Mouse (Mus musculus) ES-E14 (cell line): Measurements from ENCODE around the gene Alk. TPM values are rescaled to one million over a fixed set of nuclear protein-coding genes. Genes with fewer than 3 reads are reported as not detected.

ENCODE experiments used
- DNase-seq: peaks from one replicate; pipeline ENCODE4 v3.0.0-alpha.2; 2013; ENCODE audit warnings: low read depth, low spot score
- H3K27ac ChIP-seq: 2 replicates; pipeline ENCODE4 v1.5.1; 2012; ENCODE audit warnings: low read depth, mild to moderate bottlenecking, low read length, moderate library complexity, mixed read lengths; ENCODE audit not compliant: poor library complexity, insufficient read depth, severe bottlenecking
- H3K36me3 ChIP-seq: 2 replicates; pipeline ENCODE4 v1.6.1; 2012; ENCODE audit warnings: mild to moderate bottlenecking, low read length, moderate library complexity, mixed read lengths; ENCODE audit not compliant: control insufficient read depth, poor library complexity, insufficient read depth, severe bottlenecking
- H3K4me1 ChIP-seq, 2 experiments: fragments of 150-350 bp in 1 of 2; sonication (generic) in 1 of 2; 2 replicates each; pipeline ENCODE4 v1.6.1; 2012; ENCODE audit warnings: low read length in 2 of 2, mild to moderate bottlenecking in 1 of 2, mixed read lengths in 1 of 2; ENCODE audit not compliant: control insufficient read depth in 2 of 2, insufficient read depth in 2 of 2, poor library complexity in 1 of 2
- H3K4me3 ChIP-seq, 2 experiments: fragments of 150-350 bp in 1 of 2; sonication (generic) in 1 of 2; 2 replicates each; pipeline ENCODE4 v1.5.1; 2012; ENCODE audit warnings: low read length in 2 of 2, low read depth in 1 of 2, mild to moderate bottlenecking in 1 of 2, mixed read lengths in 1 of 2; ENCODE audit not compliant: insufficient read depth in 1 of 2, poor library complexity in 1 of 2, severe bottlenecking in 1 of 2
- H3K9ac ChIP-seq: 2 replicates; pipeline ENCODE4 v1.6.1; 2012; ENCODE audit warnings: low read depth, mild to moderate bottlenecking, low read length, mixed read lengths; ENCODE audit not compliant: poor library complexity, insufficient read depth, severe bottlenecking
- H3K9me3 ChIP-seq: fragments of 150-350 bp; sonication (generic); 2 replicates; pipeline ENCODE4 v1.6.1; 2012; ENCODE audit warnings: low read depth, mild to moderate bottlenecking, low read length; ENCODE audit not compliant: control insufficient read depth, insufficient read depth
- CHD2 ChIP-seq: IDR thresholded peaks from 2 replicates; pipeline ENCODE4 v1.6.1; 2014; ENCODE audit warnings: mild to moderate bottlenecking, low read depth, low read length, inconsistent platforms
- HCFC1 ChIP-seq: IDR thresholded peaks from 2 replicates; pipeline ENCODE4 v1.6.1; 2012; ENCODE audit warnings: low read length, inconsistent platforms, borderline replicate concordance; ENCODE audit not compliant: insufficient read depth
- MAFK ChIP-seq: IDR thresholded peaks from 2 replicates; pipeline ENCODE4 v1.6.1; 2014; ENCODE audit warnings: mild to moderate bottlenecking, low read depth, low read length, inconsistent platforms; ENCODE audit not compliant: insufficient read depth
- ZC3H11A ChIP-seq: IDR thresholded peaks from 2 replicates; pipeline ENCODE4 v1.6.1; 2012; ENCODE audit warnings: low read depth, mild to moderate bottlenecking, inconsistent platforms, low read length, borderline replicate concordance
- ZNF384 ChIP-seq: IDR thresholded peaks from 2 replicates; pipeline ENCODE4 v1.6.1; 2012; ENCODE audit warnings: low read depth, low read length, inconsistent platforms
- in situ Hi-C, 2 experiments: fragments of 600-800 bp; cut with MboI; formaldehyde crosslinking; loops; one replicate each; pipeline ENCODE4 v1.15.1; 2025; ENCODE audit warnings: low sequenced_read_pairs in 2 of 2, inconsistent platforms in 1 of 2; ENCODE audit not compliant: unreplicated experiment in 2 of 2
- total RNA-seq: library from RNA; depleted of rRNA; stranded (reverse); fragments of 300-350 nt; gene quantifications from 2 replicates; pipeline ENCODE4 v1.2.3, GENCODE M21; 2012

The Alk gene
- total RNA-seq, 1 experiment = 0.58 TPM

DNA sequence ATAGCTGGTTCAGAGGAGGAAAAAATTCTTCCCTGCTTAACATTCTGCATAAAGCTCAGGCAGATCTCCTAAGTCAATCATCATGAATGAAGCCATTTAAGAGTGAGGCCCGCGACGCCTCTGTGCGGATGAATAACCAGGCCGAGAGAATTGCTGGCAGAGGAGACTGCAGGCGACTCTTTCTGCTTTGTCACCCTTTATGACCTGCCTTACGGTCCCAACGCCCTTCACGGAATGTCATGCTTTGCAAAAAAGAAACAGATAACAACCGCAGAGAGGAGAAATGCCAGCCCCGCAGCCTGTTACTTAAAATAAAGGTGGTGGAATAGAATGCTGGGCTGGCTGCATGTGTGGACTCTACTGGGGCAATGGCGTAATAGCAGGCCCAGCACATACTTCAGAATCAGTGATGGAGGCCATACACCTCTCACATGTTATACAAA, 517.1 kb downstream of the Alk start:
- Histone ChIP-seq H3K27ac (no peak overlapping the region), H3K9ac (no peak overlapping the region), H3K4me3 (no peak overlapping the region), H3K9me3 (no peaks in the 10 kb centered on the region), H3K36me3 (no peaks in the 10 kb centered on the region), H3K4me1 (no peaks in the 10 kb centered on the region)
- TF ChIP-seq ZNF384 = no peak
- TF ChIP-seq CHD2 = no peak
- TF ChIP-seq HCFC1 = no peak
- TF ChIP-seq ZC3H11A = no peak
- no peak for TF ChIP-seq MAFK
- no peak for DNase-seq
- in situ Hi-C loops = no loop called here

DNA sequence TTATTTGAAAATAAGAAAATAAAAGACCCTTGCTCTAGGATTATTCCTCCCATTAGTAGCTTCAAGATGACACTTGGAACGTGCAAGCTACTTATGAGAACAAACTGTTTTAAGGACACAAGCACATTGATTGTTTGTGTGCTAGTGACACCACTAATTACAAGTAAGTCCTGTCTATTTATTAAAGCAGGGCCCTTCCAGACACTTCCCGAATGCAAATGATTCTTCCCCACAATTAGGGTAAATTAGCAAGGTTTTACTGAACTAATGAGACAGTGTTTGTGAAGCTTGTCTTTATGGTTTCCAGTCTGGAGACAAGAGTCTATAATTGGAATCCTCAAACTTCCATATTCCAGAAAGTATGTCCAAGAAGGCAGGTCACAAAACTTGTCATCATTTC, 523.0 kb downstream of the Alk start:
- Histone ChIP-seq H3K9ac (no peak overlapping the region), H3K4me3 (no peak overlapping the region), H3K36me3 (no peaks in the 10 kb centered on the region), H3K9me3 (no peaks in the 10 kb centered on the region), H3K4me1 (no peaks in the 10 kb centered on the region), H3K27ac (no peak overlapping the region)
- DNase-seq = no peak
- TF ChIP-seq ZC3H11A = no peak
- no peak for TF ChIP-seq HCFC1
- TF ChIP-seq ZNF384 = no peak
- no peak for TF ChIP-seq MAFK
- in situ Hi-C loops = no loop called here

DNA sequence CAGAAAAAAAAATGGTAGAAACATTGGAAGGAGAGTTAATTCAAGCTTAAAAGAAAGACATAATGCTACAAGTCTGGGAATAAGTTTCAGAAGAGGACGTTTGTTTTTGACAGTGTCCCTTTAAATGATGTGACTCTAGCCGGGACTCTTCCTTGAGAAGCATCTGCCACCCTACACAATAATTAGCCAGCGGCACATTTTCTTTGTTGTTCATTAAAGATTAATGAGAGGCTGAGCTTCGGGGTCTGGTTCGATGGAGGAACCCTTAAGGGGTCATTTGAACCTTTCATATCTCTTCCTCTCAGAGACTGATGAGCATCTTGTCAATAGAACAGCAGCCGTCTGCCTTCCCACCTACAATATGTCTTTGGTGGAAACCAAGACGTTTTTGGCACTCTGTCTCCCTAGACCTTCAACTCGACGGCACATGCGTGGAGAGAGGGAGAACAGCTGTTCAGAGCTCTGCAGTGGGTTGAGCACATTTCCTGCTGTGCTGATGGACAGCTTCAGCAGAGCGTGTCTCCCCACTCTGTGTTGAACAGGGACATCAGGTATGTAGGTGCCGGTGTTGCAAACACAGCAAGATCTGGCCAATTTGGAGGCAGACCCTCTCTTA, 528.0 kb downstream of the Alk start:
- Histone ChIP-seq H3K36me3 (no peaks in the 10 kb centered on the region), H3K9me3 (no peaks in the 10 kb centered on the region), H3K4me3 (no peak overlapping the region), H3K9ac (no peak overlapping the region), H3K27ac (no peak overlapping the region), H3K4me1 (no peaks in the 10 kb centered on the region)
- no peak for DNase-seq
- TF ChIP-seq MAFK = no peak
- no peak for TF ChIP-seq ZNF384
- no peak for TF ChIP-seq CHD2
- no peak for TF ChIP-seq ZC3H11A
- TF ChIP-seq HCFC1 = no peak
- in situ Hi-C loops = no loop called here

DNA sequence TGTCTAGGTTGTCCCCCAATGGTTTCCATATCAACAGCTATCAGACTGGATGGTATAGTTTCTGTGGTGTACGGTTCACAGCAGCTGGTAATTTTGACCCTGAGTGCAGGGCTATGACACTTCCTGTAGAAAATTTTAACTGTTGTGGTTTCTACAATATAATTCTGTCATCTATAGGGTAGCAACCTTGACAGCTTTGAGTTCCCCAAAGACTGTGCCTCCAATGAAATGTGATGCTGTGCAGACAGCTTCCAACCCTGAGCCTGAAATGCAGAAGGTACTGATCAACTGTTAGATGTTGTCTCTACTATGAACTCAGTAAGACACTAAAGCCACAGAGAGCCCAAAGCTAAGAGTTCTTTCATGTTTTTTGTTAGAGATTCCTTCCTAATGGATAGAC, 532.6 kb downstream of the Alk start:
- Histone ChIP-seq H3K4me1 (no peaks in the 10 kb centered on the region), H3K9ac (no peak overlapping the region), H3K9me3 (no peaks in the 10 kb centered on the region), H3K4me3 (no peak overlapping the region), H3K27ac (no peak overlapping the region), H3K36me3 (no peaks in the 10 kb centered on the region)
- no peak for DNase-seq
- in situ Hi-C loops = no loop called here
- TF ChIP-seq ZC3H11A (no peak), MAFK (no peak)

DNA sequence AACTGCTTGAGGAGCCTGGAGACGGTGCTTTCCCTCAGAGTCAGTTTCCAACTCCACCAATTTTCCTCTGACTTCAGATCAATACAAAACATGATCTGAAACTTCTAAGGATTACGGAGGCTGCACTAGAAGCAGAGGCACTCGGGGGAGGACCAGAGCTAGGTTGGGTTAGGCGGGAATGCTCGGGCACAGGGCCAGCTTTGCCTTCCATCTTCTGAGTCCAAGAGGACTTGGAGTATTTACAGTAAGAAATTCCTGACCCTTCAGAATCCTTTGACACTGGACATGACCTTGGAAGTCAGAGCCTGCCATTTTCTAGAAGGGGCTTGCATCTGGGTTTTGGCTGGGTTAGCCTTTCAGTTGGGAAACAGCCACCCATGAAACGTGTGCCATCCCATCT, 536.3 kb downstream of the Alk start:
- no peak for TF ChIP-seq HCFC1
- no peak for TF ChIP-seq MAFK
- TF ChIP-seq CHD2 = no peak
- no peak for TF ChIP-seq ZC3H11A
- no peak for TF ChIP-seq ZNF384
- no peaks in the 10 kb centered on the region for H3K9me3 ChIP-seq
- H3K9ac ChIP-seq = no peak overlapping the region
- H3K4me3 ChIP-seq = no peak overlapping the region
- no peaks in the 10 kb centered on the region for H3K36me3 ChIP-seq
- no peaks in the 10 kb centered on the region for H3K4me1 ChIP-seq
- DNase-seq = no peak
- in situ Hi-C loops = no loop called here
- H3K27ac ChIP-seq = no peak overlapping the region
